Mouse (Mus musculus) lung, postnatal 0 days (tissue): ENCODE results near the gene Zfp365. TPM values are rescaled to one million over a fixed set of nuclear protein-coding genes. Genes with fewer than 3 reads are reported as not detected.

ENCODE experiments used
- ATAC-seq: fragments of 200-750 bp; cut with Nextera tagmentation; 2 replicates; pipeline ENCODE4 v1.8.0; 2017; ENCODE audit warnings: moderate library complexity
- DNase-seq: peaks from one replicate; pipeline ENCODE4 v3.0.0-alpha.2; 2016; ENCODE audit warnings: low spot score
- H3K27ac ChIP-seq: fragments of 300-500 bp; sonication (generic); 2 replicates; pipeline ENCODE4 v1.5.1; 2014; ENCODE audit warnings: antibody characterized with exemption, mild to moderate bottlenecking, low read length, mixed read lengths
- H3K27me3 ChIP-seq: fragments of 300-500 bp; sonication (generic); replicated peaks from 2 replicates; pipeline ENCODE4 v1.6.1; 2014; ENCODE audit warnings: low read length, mixed read lengths; ENCODE audit not compliant: insufficient read depth
- H3K36me3 ChIP-seq: fragments of 300-500 bp; sonication (generic); 2 replicates; pipeline ENCODE4 v1.6.1; 2014; ENCODE audit warnings: low read length, mixed read lengths; ENCODE audit not compliant: insufficient read depth
- H3K4me1 ChIP-seq: fragments of 300-500 bp; sonication (generic); 2 replicates; pipeline ENCODE4 v1.6.1; 2014; ENCODE audit warnings: antibody characterized with exemption, low read depth, low read length, mixed read lengths; ENCODE audit not compliant: insufficient read depth
- H3K4me2 ChIP-seq: fragments of 300-500 bp; sonication (generic); replicated peaks from 2 replicates; pipeline ENCODE4 v1.6.1; 2014; ENCODE audit warnings: low read depth, mild to moderate bottlenecking, low read length, moderate library complexity, mixed read lengths
- H3K4me3 ChIP-seq: fragments of 300-500 bp; sonication (generic); 2 replicates; pipeline ENCODE4 v1.5.1; 2014; ENCODE audit warnings: low read depth, low read length
- H3K9ac ChIP-seq: fragments of 300-500 bp; sonication (generic); replicated peaks from 2 replicates; pipeline ENCODE4 v1.6.1; 2014; ENCODE audit warnings: low read depth, mild to moderate bottlenecking
- H3K9me3 ChIP-seq: fragments of 300-500 bp; sonication (generic); 2 replicates; pipeline ENCODE4 v1.6.1; 2016; ENCODE audit warnings: low read length, mixed read lengths
- CTCF ChIP-seq: IDR thresholded peaks from 2 replicates; pipeline ENCODE4 v1.5.1; 2016; ENCODE audit warnings: antibody characterized with exemption, mild to moderate bottlenecking
- EP300 ChIP-seq: IDR thresholded peaks from 2 replicates; pipeline ENCODE4 v1.6.1; 2016; ENCODE audit warnings: antibody characterized with exemption, mild to moderate bottlenecking, control low read depth
- WGBS: fragments of 180-500 bp; shearing (Covaris S2); extraction: QIAGEN DNeasy Blood & Tissue Kit; methylation state at CpG from one replicate; pipeline ENCODE4 v1.1.7; 2014; 5-methylcytosine and 5-hydroxymethylcytosine counted together
- polyA plus RNA-seq: library from polyadenylated mRNA; unstranded; fragments of >200 nt; fragmentation: Nextera tagmentation; extraction: Ambion mirVana; gene quantifications from 2 replicates; pipeline ENCODE4 v1.2.1, GENCODE M21; 2015

The Zfp365 gene
- polyA plus RNA-seq, 1 experiment from 2014 or later, result 2.6 TPM

GRCm38 (mm10) chr10:67891126-67891525 is 21.3 kb downstream of the Zfp365 start:
- Histone ChIP-seq H3K36me3 (no peaks in the 10 kb centered on the region), H3K9me3 (no peaks in the 10 kb centered on the region), H3K27me3 (no peaks in the 10 kb centered on the region), H3K4me3 (no peak overlapping the region), H3K27ac (no peak overlapping the region), H3K9ac (no peak overlapping the region), H3K4me2 (no peak overlapping the region), H3K4me1 (no peaks in the 10 kb centered on the region)
- no peak for DNase-seq
- TF ChIP-seq EP300 (no peak), CTCF (no peak)
- ATAC-seq, result no peak
- 71% methylated on average over 6 of the region's 6 CpGs for WGBS

GRCm38 (mm10) chr10:67887971-67888370 is 24.5 kb downstream of the Zfp365 start:
- no peaks in the 10 kb centered on the region for H3K9me3 ChIP-seq
- H3K27ac ChIP-seq, result no peak overlapping the region
- TF ChIP-seq CTCF, result no peak
- TF ChIP-seq EP300, result no peak
- DNase-seq, result no peak
- no peaks in the 10 kb centered on the region for H3K27me3 ChIP-seq
- no peaks in the 10 kb centered on the region for H3K36me3 ChIP-seq
- no peak for ATAC-seq
- no peak overlapping the region for H3K4me3 ChIP-seq
- H3K9ac ChIP-seq, result no peak overlapping the region
- WGBS, result 92% methylated on average over 10 of the region's 10 CpGs
- no peaks in the 10 kb centered on the region for H3K4me1 ChIP-seq
- no peak overlapping the region for H3K4me2 ChIP-seq

- ATAC-seq, result no peak
These were observed 31.8 kb downstream of the Zfp365 start for GRCm38 (mm10) chr10:67880692-67881091.

GRCm38 (mm10) chr10:67871811-67872210 is 40.7 kb downstream of the Zfp365 start:
- TF ChIP-seq EP300, result no peak
- TF ChIP-seq CTCF, result peak; percentile 91
- Histone ChIP-seq H3K9me3 (no peaks in the 10 kb centered on the region), H3K36me3 (no peaks in the 10 kb centered on the region), H3K27me3 (no peaks in the 10 kb centered on the region), H3K4me3 (no peak overlapping the region), H3K9ac (no peak overlapping the region), H3K27ac (no peak overlapping the region), H3K4me2 (no peak overlapping the region), H3K4me1 (no peaks in the 10 kb centered on the region)
- 13% methylated on average over 2 of the region's 2 CpGs for WGBS
- peak; percentile 68 for ATAC-seq
- peak; percentile 77 for DNase-seq

More at GRCm38 (mm10) chr10:67880692-67881091, 31.8 kb downstream of the Zfp365 start:
- Histone ChIP-seq H3K4me3 (no peak overlapping the region), H3K9ac (no peak overlapping the region), H3K4me2 (no peak overlapping the region), H3K27ac (no peak overlapping the region), H3K9me3 (no peaks in the 10 kb centered on the region), H3K4me1 (no peaks in the 10 kb centered on the region), H3K27me3 (no peaks in the 10 kb centered on the region), H3K36me3 (no peaks in the 10 kb centered on the region)
- DNase-seq, result no peak
- 71% methylated on average over 4 of the region's 4 CpGs for WGBS
- TF ChIP-seq CTCF (no peak), EP300 (no peak)

- DNase-seq (no peak), ATAC-seq (no peak)
- no peaks in the 10 kb centered on the region for H3K27me3 ChIP-seq
- no peaks in the 10 kb centered on the region for H3K36me3 ChIP-seq
- WGBS, result 81% methylated on average over 3 of the region's 3 CpGs
- no peak overlapping the region for H3K4me3 ChIP-seq
- H3K4me1 ChIP-seq, result no peaks in the 10 kb centered on the region
- H3K9ac ChIP-seq, result no peak overlapping the region
- TF ChIP-seq CTCF (no peak), EP300 (no peak)
- no peak overlapping the region for H3K27ac ChIP-seq
- no peak overlapping the region for H3K4me2 ChIP-seq
- H3K9me3 ChIP-seq, result no peaks in the 10 kb centered on the region
These were observed 44.2 kb downstream of the Zfp365 start for GRCm38 (mm10) chr10:67868234-67868633.

GRCm38 (mm10) chr10:67865841-67866240 is 46.6 kb downstream of the Zfp365 start:
- Histone ChIP-seq H3K9ac (no peak overlapping the region), H3K36me3 (no peaks in the 10 kb centered on the region), H3K4me1 (no peaks in the 10 kb centered on the region), H3K4me2 (no peak overlapping the region), H3K9me3 (no peaks in the 10 kb centered on the region), H3K27me3 (no peaks in the 10 kb centered on the region), H3K4me3 (no peak overlapping the region), H3K27ac (no peak overlapping the region)
- TF ChIP-seq CTCF (no peak), EP300 (no peak)
- no peak for ATAC-seq
- 92% methylated on average over 6 of the region's 6 CpGs for WGBS
- DNase-seq, result no peak

GRCm38 (mm10) chr10:67865063-67865462 is 47.4 kb downstream of the Zfp365 start:
- Histone ChIP-seq H3K27me3 (no peaks in the 10 kb centered on the region), H3K27ac (no peak overlapping the region), H3K36me3 (no peaks in the 10 kb centered on the region), H3K4me1 (no peaks in the 10 kb centered on the region), H3K4me3 (no peak overlapping the region), H3K9ac (no peak overlapping the region), H3K4me2 (no peak overlapping the region), H3K9me3 (no peaks in the 10 kb centered on the region)
- no peak for DNase-seq
- WGBS, result 69% methylated on average over 3 of the region's 3 CpGs
- no peak for ATAC-seq
- TF ChIP-seq CTCF, result no peak
- TF ChIP-seq EP300, result no peak
